Mouse (Mus musculus) frontal cortex, postnatal 25 days (tissue): ENCODE results near the gene Emc4.

Experiments used
- DNase-seq, 2 experiments: peaks; one replicate each; pipeline ENCODE4 v3.0.0; 2022; ENCODE audit warnings: low spot score in 2 of 2

Emc4 gene

DNA sequence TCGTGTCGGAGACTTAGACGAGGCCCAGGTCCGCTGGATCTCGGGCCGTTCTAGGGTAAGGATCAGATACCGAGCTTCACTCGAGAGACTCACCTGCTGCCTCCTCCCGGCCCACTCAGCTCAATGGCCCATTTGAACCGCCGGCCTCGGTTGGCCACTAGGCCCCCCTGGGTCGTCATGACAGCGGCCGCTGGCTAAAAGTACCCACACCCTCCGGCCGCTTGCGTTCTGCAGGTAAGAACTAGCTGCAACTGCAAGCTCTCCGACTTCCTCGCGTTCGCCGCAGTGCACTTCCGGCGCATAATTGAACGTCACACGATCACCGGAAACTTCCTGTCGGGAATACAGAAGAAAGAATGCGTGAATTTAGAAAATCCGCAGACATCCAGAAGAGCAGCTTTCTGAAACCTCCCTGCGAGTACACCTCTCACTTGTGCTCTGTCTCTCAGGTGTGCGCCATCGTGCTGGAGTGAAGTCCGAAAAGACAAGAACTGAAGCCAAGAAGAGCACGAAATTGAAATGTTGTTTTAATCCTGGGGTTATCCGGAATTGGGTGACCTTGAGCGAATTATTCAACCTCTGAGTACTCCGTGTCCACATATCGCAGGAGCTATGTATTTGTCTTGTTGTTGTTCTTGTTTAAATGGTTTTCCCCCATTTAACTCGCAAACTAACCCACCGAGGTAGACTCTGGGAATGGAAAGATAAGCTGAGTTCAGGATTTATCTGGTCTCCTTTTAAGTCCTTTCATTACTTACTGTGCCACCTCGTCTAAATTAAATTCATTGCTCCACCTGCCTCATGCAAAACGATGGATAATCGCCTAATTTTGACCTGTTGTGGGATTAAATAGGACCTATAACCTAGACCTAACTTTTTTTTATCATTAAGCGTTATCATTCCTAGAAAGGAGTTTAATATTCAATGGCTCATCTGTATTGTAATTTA lies at the start of gene Emc4:
Gene Emc4 (minus strand): TSS at position 302 of the 948 bp plus-strand sequence.
- peak; percentile 86 to 88 for DNase-seq

- DNase-seq = no peak
These were observed 39.2 kb upstream of the Emc4 start for GRCm38 (mm10) chr2:112407030-112407429.

DNA sequence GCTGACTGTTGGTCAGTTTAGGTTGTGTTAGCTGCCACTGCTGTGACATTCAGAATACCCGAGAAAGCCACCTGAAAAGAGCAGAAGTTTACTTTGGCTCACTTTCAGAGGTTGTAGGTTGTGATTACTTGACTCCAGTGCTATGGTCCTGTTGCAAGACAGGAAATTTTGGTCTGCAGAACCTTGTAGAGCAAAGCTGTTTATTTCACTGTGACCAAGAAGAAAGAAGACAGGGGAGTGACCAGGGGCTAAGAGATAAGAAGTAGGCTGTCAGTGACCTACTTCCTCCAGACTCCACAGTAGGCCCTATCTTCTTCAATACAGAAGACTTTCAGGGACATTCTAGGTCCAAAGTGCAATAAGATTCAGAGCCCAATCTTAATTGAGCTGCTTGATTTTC lies 28.8 kb upstream of the Emc4 start:
- no peak for DNase-seq

GRCm38 (mm10) chr2:112393958-112394357 lies 26.1 kb upstream of the Emc4 start:
- no peak for DNase-seq

DNA sequence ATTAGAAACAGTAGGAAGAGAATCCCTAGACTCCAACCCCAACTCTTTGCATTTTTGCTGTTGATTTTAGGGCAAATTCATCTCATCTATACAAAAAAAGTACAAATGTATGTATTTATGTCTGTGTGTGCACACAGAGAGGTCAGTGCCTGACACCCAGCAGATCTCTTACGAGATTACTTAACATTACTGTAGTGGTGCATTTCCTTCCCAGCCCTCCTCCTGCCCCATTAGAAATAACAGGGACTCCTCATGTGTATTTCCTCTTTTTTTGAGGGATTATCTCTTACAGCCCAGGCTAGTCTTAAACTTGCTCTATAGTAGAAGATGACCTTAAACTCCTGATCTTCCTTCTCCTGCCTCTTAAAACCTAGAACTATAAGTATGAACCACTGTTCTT lies 24.9 kb upstream of the Emc4 start:
- DNase-seq = no peak

- no peak for DNase-seq
These were observed 23.6 kb upstream of the Emc4 start for GRCm38 (mm10) chr2:112391346-112392000.

DNA sequence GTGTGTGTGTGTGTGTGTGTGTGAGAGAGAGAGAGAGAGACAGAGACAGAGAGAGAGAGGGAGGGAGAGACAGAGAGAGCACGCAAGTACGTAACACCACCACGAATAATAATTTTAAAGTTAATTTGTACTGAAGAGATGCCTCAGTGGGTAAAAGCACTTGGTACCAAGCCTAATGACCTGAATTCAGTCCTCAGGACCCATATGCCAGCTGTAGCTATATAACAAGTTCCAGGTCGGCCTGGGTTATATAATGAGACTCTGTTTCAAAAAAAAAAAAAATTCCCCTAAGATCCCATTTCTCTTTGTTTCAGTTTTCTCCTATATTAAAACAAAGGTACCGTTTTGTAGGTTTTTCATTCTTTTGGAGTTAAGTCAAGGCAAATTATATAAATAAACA lies 23.0 kb upstream of the Emc4 start:
- no peak for DNase-seq

DNA sequence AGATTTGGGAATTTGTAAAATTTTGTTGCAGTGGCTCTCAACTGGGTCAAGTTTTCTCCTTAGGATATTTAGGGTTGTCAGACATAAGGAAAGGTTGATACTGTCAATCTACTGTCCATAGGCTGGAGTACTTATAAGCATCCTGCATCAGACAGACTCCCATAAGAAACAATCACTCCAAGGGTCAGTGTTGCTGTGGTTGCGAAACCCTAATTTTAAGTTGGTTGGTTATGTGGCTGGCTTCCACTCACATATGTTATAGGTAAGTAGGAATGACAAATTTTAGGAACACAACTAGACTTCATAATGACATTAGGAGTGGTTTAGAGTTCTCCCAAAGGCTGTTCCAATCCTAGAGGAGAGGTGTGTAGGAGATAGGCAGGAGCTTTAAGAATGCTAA lies 13.4 kb upstream of the Emc4 start:
- DNase-seq = no peak

DNA sequence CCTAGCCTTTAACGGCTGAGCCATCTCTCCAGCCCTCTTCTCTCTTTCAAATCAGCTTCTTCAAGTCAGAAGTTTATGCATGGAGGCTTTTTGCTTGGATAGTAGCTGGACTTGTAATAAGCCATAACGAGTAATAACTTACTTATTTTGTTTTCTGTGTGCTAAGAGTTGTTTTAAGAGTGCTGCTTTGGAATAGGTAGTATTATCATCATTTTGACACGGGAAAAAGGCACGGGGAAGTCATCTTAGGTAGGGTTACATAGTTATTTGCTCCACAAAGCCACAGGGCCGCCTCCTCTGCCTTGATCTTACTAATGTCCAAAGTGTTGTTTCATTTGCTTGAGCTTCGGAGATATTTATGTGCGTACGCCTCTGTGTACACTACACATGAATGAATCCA lies 12.3 kb upstream of the Emc4 start:
- no peak for DNase-seq

- peak; percentile 67 to 80 for DNase-seq
These were observed 11.4 kb upstream of the Emc4 start, which contains the start of gene Katnbl1 for GRCm38 (mm10) chr2:112378973-112379898. Gene Katnbl1 (plus strand): TSS chr2:112379211.

GRCm38 (mm10) chr2:112374610-112375009 lies 6.8 kb upstream of the Emc4 start:
- DNase-seq = no peak

GRCm38 (mm10) chr2:112373141-112373540 lies 5.3 kb upstream of the Emc4 start:
- DNase-seq = no peak

DNA sequence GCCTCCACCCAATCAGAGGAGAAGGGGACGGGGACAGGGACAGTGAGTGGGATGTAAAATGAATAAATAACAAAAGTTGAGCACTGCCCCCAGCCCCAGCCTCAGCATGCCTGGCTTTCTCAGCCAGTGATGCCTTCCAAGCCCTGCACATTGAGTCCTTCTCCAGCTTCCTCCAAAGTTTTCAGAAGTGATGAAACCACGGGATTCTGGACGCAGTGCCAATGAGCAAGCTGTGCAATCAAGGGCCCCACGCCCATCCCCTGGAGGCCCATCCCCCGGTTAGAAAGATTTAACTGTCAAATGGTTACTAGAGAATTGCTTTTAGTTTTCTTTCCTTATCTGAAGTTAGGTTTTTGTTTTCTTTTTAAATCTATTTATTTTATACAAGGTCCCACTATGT lies 2.1 kb upstream of the Emc4 start:
- DNase-seq = no peak

DNA sequence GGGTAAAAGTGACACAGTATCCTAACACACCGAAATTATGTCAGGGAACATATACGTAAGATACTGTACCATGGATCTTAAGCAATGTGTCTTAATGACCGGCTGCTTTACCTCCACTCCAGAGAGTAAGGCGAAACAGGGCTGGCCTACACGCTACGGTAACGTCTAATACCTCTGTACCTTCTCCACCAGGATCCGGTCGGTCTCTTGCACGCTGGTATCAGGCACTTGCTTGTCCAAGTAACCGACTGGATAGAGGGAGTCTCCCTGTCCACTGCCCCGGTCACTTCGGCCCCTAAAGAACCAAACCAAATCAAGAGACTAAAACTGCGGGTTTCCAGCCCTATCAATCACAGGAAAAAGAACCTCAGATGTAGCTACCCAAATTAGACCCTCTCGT lies 605 bp downstream of the Emc4 start:
- no peak for DNase-seq

DNA sequence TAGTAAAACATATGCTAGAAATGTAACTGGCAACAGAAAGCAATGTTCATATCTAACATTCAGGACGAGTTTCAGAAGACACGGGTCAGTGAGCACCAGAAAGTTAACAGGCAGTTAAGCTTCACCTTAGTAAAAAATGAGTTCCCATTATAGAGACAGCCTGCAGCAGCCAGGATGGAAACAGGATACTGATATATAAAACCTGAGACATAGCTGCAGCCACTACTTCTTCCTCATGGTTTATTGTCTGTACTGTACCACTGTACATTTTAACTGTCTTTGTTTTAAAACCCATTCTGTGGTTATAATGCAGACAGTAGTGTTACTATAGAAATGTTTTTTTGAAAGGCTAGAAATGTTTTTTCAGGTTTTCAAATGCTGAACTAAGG lies 7.1 kb downstream of the Emc4 start:
- DNase-seq = no peak

GRCm38 (mm10) chr2:112360012-112360780 lies 7.6 kb downstream of the Emc4 start:
- no peak for DNase-seq

GRCm38 (mm10) chr2:112359611-112360010 lies 8.2 kb downstream of the Emc4 start:
- no peak for DNase-seq

DNA sequence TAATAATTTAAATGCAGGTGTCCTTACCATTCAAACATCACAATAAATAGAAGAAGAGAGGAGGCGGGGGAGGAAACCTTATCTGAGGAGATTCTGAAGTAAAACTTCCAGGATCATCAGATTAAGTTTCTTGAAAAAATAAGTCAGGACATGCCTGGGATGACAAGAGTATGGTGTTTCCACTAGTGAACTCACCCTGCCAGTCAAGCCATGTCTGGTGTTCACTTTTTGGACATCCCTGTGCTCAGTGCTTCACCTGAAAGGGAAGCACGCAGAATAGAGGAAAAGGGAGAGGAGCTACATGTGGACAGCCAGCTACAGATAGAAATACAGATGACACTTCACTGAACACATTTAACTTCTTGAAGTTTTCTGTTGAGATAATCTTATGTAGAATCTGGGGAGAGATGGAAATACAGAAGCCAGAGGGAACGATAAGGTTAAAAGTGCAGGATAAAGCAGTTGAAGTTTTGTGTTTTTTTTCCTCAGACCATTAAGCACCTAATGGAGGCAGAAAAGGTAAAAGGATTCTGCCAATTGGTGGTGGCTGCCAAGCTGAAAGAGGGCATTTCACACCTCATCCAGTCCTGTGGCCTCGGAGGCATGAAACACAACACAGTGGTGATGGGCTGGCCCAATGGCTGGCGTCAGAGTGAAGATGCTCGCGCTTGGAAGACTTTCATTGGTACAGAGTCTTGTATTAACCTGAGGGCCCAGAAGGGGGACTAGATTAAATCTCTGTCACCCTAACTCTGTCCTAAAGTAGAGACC lies 14.0 kb downstream of the Emc4 start:
- DNase-seq = no peak

GRCm38 (mm10) chr2:112348246-112348645 lies 19.6 kb downstream of the Emc4 start:
- no peak for DNase-seq

GRCm38 (mm10) chr2:112341117-112341516 lies 26.7 kb downstream of the Emc4 start:
- DNase-seq = no peak
